Mouse (Mus musculus) megakaryocyte, embryonic 14.5 days (primary cell): ENCODE measurements around the gene Cox16.
"Not testable (repeated sequence)": the region's sequence is repeated elsewhere in the genome, so short reads cannot be mapped to it uniquely, and the experiment has no call there.

ENCODE experiments used
- FLI1 ChIP-seq: IDR thresholded peaks from 2 replicates; pipeline ENCODE4 v1.6.1; 2012; ENCODE audit warnings: low read length, inconsistent platforms, mixed read lengths
- GATA1 ChIP-seq: IDR thresholded peaks from 3 replicates; pipeline ENCODE4 v1.6.1; 2012; ENCODE audit warnings: mixed read lengths, low read length, inconsistent platforms, borderline replicate concordance

GRCm38 (mm10) chr12:81438985-81439384 is 45.9 kb downstream of the Cox16 start:
- TF ChIP-seq FLI1, GATA1: not testable (repeated sequence)
